9 mouse cellular contexts compared by ENCODE assay signal in genomic region chr7:135863581-135864426, GRCm38 (mm10).
A peak's percentile ranks its signal among the peaks of the same experiment; 100 is the strongest.
DNase-seq lines count a peak whose midpoint lies in the region; ATAC-seq and TF ChIP-seq lines count a peak whose summit lies in the region.
"Had no signal": no experiment of that assay in that cellular context is flagged by ENCODE, and none has a peak within 500 bp of the region (broad histone marks: within the 10 kb centered on the region; RNA-seq: fewer than 3 reads in every experiment).

No protein-coding gene starts in this region.

- peaks cover 11% of the 10 kb centered on the region for H3K27me3 ChIP-seq in heart, embryonic 10.5 days (ENCODE audit: insufficient read depth, poor library complexity, severe bottlenecking)
- H3K27me3 ChIP-seq in neural tube, embryonic 15.5 days (replicated peaks): no peaks in the 10 kb centered on the region
- H3K27me3 ChIP-seq in kidney, postnatal 0 days (ENCODE audit: insufficient read depth, low read length): no peaks in the 10 kb centered on the region
- H3K27me3 ChIP-seq in stomach, postnatal 0 days (ENCODE audit: control insufficient read depth, insufficient read depth, low read length): no peaks in the 10 kb centered on the region

- no peak for ATAC-seq in neural tube, embryonic 15.5 days (ENCODE audit: low FRiP score)
- ATAC-seq in kidney, postnatal 0 days (replicated peaks; ENCODE audit: low FRiP score, low read depth): peak; percentile 69
- 0 out of 2 replicates have a peak, but pooled peaks have one; percentile 24 for ATAC-seq in stomach, postnatal 0 days (ENCODE audit: low FRiP score, low TSS enrichment)
- ATAC-seq in cerebellum, adult (ENCODE audit: insufficient number of reproducible peaks, low FRiP score, low TSS enrichment): no peak

- no peak overlapping the region for H3K9ac ChIP-seq in neural tube, embryonic 15.5 days (replicated peaks)
- H3K9ac ChIP-seq in kidney, postnatal 0 days (ENCODE audit: low read depth, low read length): no peak overlapping the region
- no peak overlapping the region for H3K9ac ChIP-seq in stomach, postnatal 0 days (ENCODE audit: low read length)

- no peak for TF ChIP-seq EP300 in stomach, postnatal 0 days (optimal IDR thresholded peaks at IDR 0.05)

- no peaks in the 10 kb centered on the region for H3K36me3 ChIP-seq in heart, embryonic 10.5 days
- no peaks in the 10 kb centered on the region for H3K36me3 ChIP-seq in neural tube, embryonic 15.5 days
- no peaks in the 10 kb centered on the region for H3K36me3 ChIP-seq in kidney, postnatal 0 days (ENCODE audit: insufficient read depth, low read length)
- H3K36me3 ChIP-seq in stomach, postnatal 0 days (ENCODE audit: control insufficient read depth, insufficient read depth, low read length): no peaks in the 10 kb centered on the region

- H3K4me1 ChIP-seq in heart, embryonic 10.5 days: peaks cover 28% of the 10 kb centered on the region
- H3K4me1 ChIP-seq in neural tube, embryonic 15.5 days: peaks cover 21% of the 10 kb centered on the region
- H3K4me1 ChIP-seq in kidney, postnatal 0 days (replicated peaks; ENCODE audit: insufficient read depth, low read length): peaks cover 35% of the 10 kb centered on the region
- peaks cover 5% of the 10 kb centered on the region; the same call in 1 of the 2 replicates for H3K4me1 ChIP-seq in stomach, postnatal 0 days (replicated peaks; ENCODE audit: control insufficient read depth, insufficient read depth)

- H3K9me3 ChIP-seq in heart, embryonic 10.5 days: no peaks in the 10 kb centered on the region
- H3K9me3 ChIP-seq in neural tube, embryonic 15.5 days (replicated peaks): no peaks in the 10 kb centered on the region
- H3K9me3 ChIP-seq in kidney, postnatal 0 days (replicated peaks; ENCODE audit: low read length): no peaks in the 10 kb centered on the region
- H3K9me3 ChIP-seq in stomach, postnatal 0 days (ENCODE audit: control insufficient read depth, low read length): no peaks in the 10 kb centered on the region

- no peak overlapping the region for H3K4me2 ChIP-seq in neural tube, embryonic 15.5 days
- H3K4me2 ChIP-seq in kidney, postnatal 0 days (ENCODE audit: low read length): peak overlapping the region; percentile 19; the same call in 1 of the 2 replicates
- 0 out of 2 replicates have a peak overlapping the region, but pooled peaks have one; percentile 29 for H3K4me2 ChIP-seq in stomach, postnatal 0 days (replicated peaks; ENCODE audit: low read depth)

- DNase-seq in heart, embryonic 10.5 days (ENCODE audit: low spot score): no peak
- DNase-seq in heart, postnatal 14 days: no peak
- peak; percentile 40 for DNase-seq in neural tube, embryonic 10.5 days (ENCODE audit: extremely low spot score, low spot score)
- peak; percentile 87 for DNase-seq in kidney, postnatal 0 days (ENCODE audit: low spot score)
- peak; percentile 27 for DNase-seq in stomach, postnatal 0 days (ENCODE audit: low spot score)
- DNase-seq in gastrocnemius, postnatal 25 days: no peak
- DNase-seq: spleen, adult 18-20 months had no signal

- 0 out of 2 replicates have a peak, but pooled peaks have one; percentile 7 for TF ChIP-seq CTCF in kidney, postnatal 0 days (IDR thresholded peaks at IDR 0.05; ENCODE audit: low read depth)
- no peak for TF ChIP-seq CTCF in stomach, postnatal 0 days (IDR thresholded peaks at IDR 0.05; ENCODE audit: low read depth)

- no peak overlapping the region for H3K4me3 ChIP-seq in heart, embryonic 10.5 days
- H3K4me3 ChIP-seq in neural tube, embryonic 15.5 days (replicated peaks): no peak overlapping the region
- no peak overlapping the region for H3K4me3 ChIP-seq in kidney, postnatal 0 days (replicated peaks; ENCODE audit: low read depth, low read length)
- H3K4me3 ChIP-seq in stomach, postnatal 0 days (ENCODE audit: low read depth, low read length): no peak overlapping the region

- 46% methylated on average over 22 of the region's 22 CpGs for WGBS in heart, embryonic 10.5 days
- 46% methylated on average over 22 of the region's 22 CpGs for WGBS in neural tube, embryonic 15.5 days
- WGBS in kidney, postnatal 0 days: 18% methylated on average over 22 of the region's 22 CpGs
- 28% methylated on average over 22 of the region's 22 CpGs for WGBS in stomach, postnatal 0 days

- intact Hi-C loops in heart, postnatal 14 days (cut with DNase I): no loop called here

- H3K27ac ChIP-seq in heart, embryonic 10.5 days: peak overlapping the region; percentile 71
- H3K27ac ChIP-seq in neural tube, embryonic 15.5 days (replicated peaks): no peak overlapping the region
- H3K27ac ChIP-seq in kidney, postnatal 0 days: 0 out of 2 replicates have a peak overlapping the region, but pooled peaks have one; percentile 3
- no peak overlapping the region for H3K27ac ChIP-seq in stomach, postnatal 0 days (replicated peaks)

Comparison
In these comparisons a context has a peak if more than half of its experiments do, and no peak if none do; other contexts are left out.
1. DNase-seq: peak in neural tube, embryonic 10.5 days (single experiment), kidney, postnatal 0 days (single experiment) and stomach, postnatal 0 days (single experiment); none in heart, embryonic 10.5 days (single experiment), heart, postnatal 14 days (0 of 2) and gastrocnemius, postnatal 25 days (single experiment).
2. H3K27ac ChIP-seq: peak in heart, embryonic 10.5 days (single experiment) and kidney, postnatal 0 days (single experiment); none in neural tube, embryonic 15.5 days (single experiment) and stomach, postnatal 0 days (single experiment).
3. ATAC-seq: peak in kidney, postnatal 0 days (single experiment) and stomach, postnatal 0 days (single experiment); none in neural tube, embryonic 15.5 days (single experiment) and cerebellum, adult (single experiment).